Mouse (Mus musculus): Measurements from ENCODE around the gene Rbfox3.

Rbfox3 gene

GRCm38 (mm10) chr11:118759228-118759627 is 152.2 kb downstream of the Rbfox3 start:
- WGBS: 51% methylated on average over 8 of the region's 8 CpGs

- 54% methylated on average over 10 of the region's 10 CpGs for WGBS
These were observed 153.0 kb downstream of the Rbfox3 start for GRCm38 (mm10) chr11:118758277-118758990.

- WGBS: 48% methylated on average over 1 of the region's 1 CpGs
These were observed 153.9 kb downstream of the Rbfox3 start for GRCm38 (mm10) chr11:118757488-118757887.

- WGBS: 47% methylated on average over 17 of the region's 17 CpGs
These were observed 156.4 kb downstream of the Rbfox3 start for GRCm38 (mm10) chr11:118755003-118755402.

GRCm38 (mm10) chr11:118754535-118754934 is 156.9 kb downstream of the Rbfox3 start:
- 33% methylated on average over 4 of the region's 4 CpGs for WGBS

- WGBS: 19% methylated on average over 7 of the region's 7 CpGs
These were observed 159.3 kb downstream of the Rbfox3 start for GRCm38 (mm10) chr11:118751879-118752616.

GRCm38 (mm10) chr11:118750745-118751330 is 160.6 kb downstream of the Rbfox3 start:
- 47% methylated on average over 11 of the region's 11 CpGs for WGBS

GRCm38 (mm10) chr11:118749541-118749940 is 161.9 kb downstream of the Rbfox3 start:
- 69% methylated on average over 1 of the region's 1 CpGs for WGBS

GRCm38 (mm10) chr11:118748622-118749021 is 162.8 kb downstream of the Rbfox3 start:
- WGBS: 23% methylated on average over 10 of the region's 10 CpGs

- WGBS: 6% methylated on average over 15 of the region's 15 CpGs
These were observed 166.6 kb downstream of the Rbfox3 start for GRCm38 (mm10) chr11:118744782-118745181.

- WGBS: 22% methylated on average over 3 of the region's 3 CpGs
These were observed 168.6 kb downstream of the Rbfox3 start for GRCm38 (mm10) chr11:118742762-118743161.

GRCm38 (mm10) chr11:118741262-118741661 is 170.1 kb downstream of the Rbfox3 start:
- 42% methylated on average over 6 of the region's 6 CpGs for WGBS

- WGBS: 9% methylated on average over 6 of the region's 6 CpGs
These were observed 171.4 kb downstream of the Rbfox3 start for GRCm38 (mm10) chr11:118740001-118740400.

GRCm38 (mm10) chr11:118738855-118739832 is 172.3 kb downstream of the Rbfox3 start:
- WGBS: 8% methylated on average over 23 of the region's 23 CpGs

- 51% methylated on average over 7 of the region's 7 CpGs for WGBS
These were observed 173.1 kb downstream of the Rbfox3 start for GRCm38 (mm10) chr11:118738323-118738722.

GRCm38 (mm10) chr11:118737821-118738220 is 173.6 kb downstream of the Rbfox3 start:
- WGBS: 55% methylated on average over 3 of the region's 3 CpGs

GRCm38 (mm10) chr11:118736993-118737392 is 174.4 kb downstream of the Rbfox3 start:
- WGBS: 75% methylated on average over 4 of the region's 4 CpGs

- WGBS: 82% methylated on average over 5 of the region's 5 CpGs
These were observed 179.7 kb downstream of the Rbfox3 start for GRCm38 (mm10) chr11:118731655-118732054.

- 36% methylated on average over 8 of the region's 8 CpGs for WGBS
These were observed 182.0 kb downstream of the Rbfox3 start for GRCm38 (mm10) chr11:118729373-118729772.

- 64% methylated on average over 12 of the region's 12 CpGs for WGBS
These were observed 182.6 kb downstream of the Rbfox3 start for GRCm38 (mm10) chr11:118728797-118729196.

- WGBS: 40% methylated on average over 8 of the region's 8 CpGs
These were observed 183.3 kb downstream of the Rbfox3 start for GRCm38 (mm10) chr11:118728083-118728551.

All from cerebral cortex, adult 2 months (tissue).